Mouse (Mus musculus): Measurements from ENCODE around the gene Trmt2b. TPM values are rescaled to one million over a fixed set of nuclear protein-coding genes. Genes with fewer than 3 reads are reported as not detected.
"Not testable (repeated sequence)": the region's sequence is repeated elsewhere in the genome, so short reads cannot be mapped to it uniquely, and the experiment has no call there.

Gene Trmt2b
- polyA plus RNA-seq, 1 experiment = 9.1 TPM

- no peaks in the 10 kb centered on the region for H3K4me1 ChIP-seq (ENCODE audit: control insufficient read depth, insufficient read depth, low read length)
- H3K4me3 ChIP-seq (replicated peaks; ENCODE audit: extremely low read depth, low read depth, low read length) = no peak overlapping the region
- DNase-seq = no peak
- WGBS = 85% methylated on average over 10 of the region's 10 CpGs
- TF ChIP-seq POLR2A (IDR thresholded peaks at IDR 0.05; ENCODE audit: borderline replicate concordance, extremely low read depth, low read depth, low read length) = no peak
- no peak for TF ChIP-seq CTCF (IDR thresholded peaks at IDR 0.05; ENCODE audit: insufficient read depth, low read length)
Observed at GRCm38 (mm10) chrX:134238266-134238665, 38.5 kb downstream of the Trmt2b start.

GRCm38 (mm10) chrX:134233048-134233447 is 43.7 kb downstream of the Trmt2b start:
- TF ChIP-seq POLR2A (IDR thresholded peaks at IDR 0.05; ENCODE audit: borderline replicate concordance, extremely low read depth, low read depth, low read length) (no peak), CTCF (IDR thresholded peaks at IDR 0.05; ENCODE audit: insufficient read depth, low read length) (no peak)
- Histone ChIP-seq H3K4me3 (replicated peaks; ENCODE audit: extremely low read depth, low read depth, low read length) (no peak overlapping the region), H3K4me1 (ENCODE audit: control insufficient read depth, insufficient read depth, low read length) (no peaks in the 10 kb centered on the region)
- no peak for DNase-seq
- 82% methylated on average over 1 of the region's 1 CpGs for WGBS

- H3K4me1 ChIP-seq (ENCODE audit: control insufficient read depth, insufficient read depth, low read length) = no peaks in the 10 kb centered on the region
- no peak within 1 kb of the TSS for H3K4me3 ChIP-seq (replicated peaks; ENCODE audit: extremely low read depth, low read depth, low read length)
- 70% methylated on average over 4 of the region's 4 CpGs for WGBS
- TF ChIP-seq CTCF (IDR thresholded peaks at IDR 0.05; ENCODE audit: insufficient read depth, low read length) (no peak), POLR2A (IDR thresholded peaks at IDR 0.05; ENCODE audit: borderline replicate concordance, extremely low read depth, low read depth, low read length) (no peak)
- no peak for DNase-seq
Observed at GRCm38 (mm10) chrX:134221856-134222255, 54.9 kb downstream of the Trmt2b start, which contains the start of gene Nox1. Gene Nox1, minus strand, starts transcription at chrX:134221956.

- WGBS = 55% methylated on average over 3 of the region's 3 CpGs
- no peak overlapping the region for H3K4me3 ChIP-seq (replicated peaks; ENCODE audit: extremely low read depth, low read depth, low read length)
- TF ChIP-seq CTCF (IDR thresholded peaks at IDR 0.05; ENCODE audit: insufficient read depth, low read length) (no peak), POLR2A (IDR thresholded peaks at IDR 0.05; ENCODE audit: borderline replicate concordance, extremely low read depth, low read depth, low read length) (no peak)
Observed at GRCm38 (mm10) chrX:134220618-134221017, 56.2 kb downstream of the Trmt2b start.

GRCm38 (mm10) chrX:134218161-134218560 is 58.6 kb downstream of the Trmt2b start:
- WGBS = 74% methylated on average over 4 of the region's 4 CpGs
- H3K4me3 ChIP-seq (replicated peaks; ENCODE audit: extremely low read depth, low read depth, low read length) = no peak overlapping the region
- no peak for TF ChIP-seq POLR2A (IDR thresholded peaks at IDR 0.05; ENCODE audit: borderline replicate concordance, extremely low read depth, low read depth, low read length)
- TF ChIP-seq CTCF (IDR thresholded peaks at IDR 0.05; ENCODE audit: insufficient read depth, low read length) = no peak
- no peak for DNase-seq
- H3K4me1 ChIP-seq (ENCODE audit: control insufficient read depth, insufficient read depth, low read length) = no peaks in the 10 kb centered on the region

More at GRCm38 (mm10) chrX:134220618-134221017, 56.2 kb downstream of the Trmt2b start:
- no peak for DNase-seq
- H3K4me1 ChIP-seq (ENCODE audit: control insufficient read depth, insufficient read depth, low read length) = no peaks in the 10 kb centered on the region

GRCm38 (mm10) chrX:134211151-134211642 is 65.6 kb downstream of the Trmt2b start:
- H3K4me3 ChIP-seq (replicated peaks; ENCODE audit: extremely low read depth, low read depth, low read length) = no peak overlapping the region
- WGBS = 88% methylated on average over 7 of the region's 7 CpGs
- no peak for TF ChIP-seq POLR2A (IDR thresholded peaks at IDR 0.05; ENCODE audit: borderline replicate concordance, extremely low read depth, low read depth, low read length)
- TF ChIP-seq CTCF (IDR thresholded peaks at IDR 0.05; ENCODE audit: insufficient read depth, low read length) = no peak
- H3K4me1 ChIP-seq (ENCODE audit: control insufficient read depth, insufficient read depth, low read length) = no peaks in the 10 kb centered on the region
- no peak for DNase-seq

GRCm38 (mm10) chrX:134208491-134208890 is 68.3 kb downstream of the Trmt2b start:
- TF ChIP-seq CTCF (IDR thresholded peaks at IDR 0.05; ENCODE audit: insufficient read depth, low read length) (no peak), POLR2A (IDR thresholded peaks at IDR 0.05; ENCODE audit: borderline replicate concordance, extremely low read depth, low read depth, low read length) (no peak)
- no peak for DNase-seq
- 82% methylated on average over 2 of the region's 2 CpGs for WGBS
- no peak overlapping the region for H3K4me3 ChIP-seq (replicated peaks; ENCODE audit: extremely low read depth, low read depth, low read length)
- H3K4me1 ChIP-seq (ENCODE audit: control insufficient read depth, insufficient read depth, low read length) = no peaks in the 10 kb centered on the region

- H3K4me1 ChIP-seq (ENCODE audit: control insufficient read depth, insufficient read depth, low read length); DNase-seq; H3K4me3 ChIP-seq (replicated peaks; ENCODE audit: extremely low read depth, low read depth, low read length): not testable (repeated sequence)
- 84% methylated on average over 9 of the region's 9 CpGs for WGBS
Observed at GRCm38 (mm10) chrX:134187201-134187600, 89.6 kb downstream of the Trmt2b start, which contains the start of gene Arl13a. Gene Arl13a, plus strand, starts transcription at chrX:134187501.

- TF ChIP-seq CTCF (IDR thresholded peaks at IDR 0.05; ENCODE audit: insufficient read depth, low read length) (no peak), POLR2A (IDR thresholded peaks at IDR 0.05; ENCODE audit: borderline replicate concordance, extremely low read depth, low read depth, low read length) (no peak)
- H3K4me1 ChIP-seq (ENCODE audit: control insufficient read depth, insufficient read depth, low read length) = no peaks in the 10 kb centered on the region
- no peak overlapping the region for H3K4me3 ChIP-seq (replicated peaks; ENCODE audit: extremely low read depth, low read depth, low read length)
- WGBS = 97% methylated on average over 1 of the region's 1 CpGs
- no peak for DNase-seq
Observed at GRCm38 (mm10) chrX:134174699-134175098, 102.1 kb downstream of the Trmt2b start.

Other genes with a start within 250 kb of the Trmt2b start
- gene Cstf2, start 217.8 kb downstream of the Trmt2b start, polyA plus RNA-seq (2012; rRNA removed) = 10.2 and 12.3 TPM in 2 replicates
- gene Xkrx, start 114.9 kb downstream of the Trmt2b start, polyA plus RNA-seq (2012; rRNA removed) = 0.69 and 4.6 TPM in 2 replicates
- not detected in 2 replicates for gene Arl13a, start 89.5 kb downstream of the Trmt2b start, polyA plus RNA-seq (2012; rRNA removed)
- gene Nox1, start 55.0 kb downstream of the Trmt2b start, polyA plus RNA-seq (2012; rRNA removed) = 0.15 and 0.23 TPM in 2 replicates
- 1.1 and 1.6 TPM in 2 replicates for gene Tmem35a, start 18.2 kb upstream of the Trmt2b start, polyA plus RNA-seq (2012; rRNA removed)
- gene Cenpi, start 31.1 kb upstream of the Trmt2b start, polyA plus RNA-seq (2012; rRNA removed) = 0.12 and 0.32 TPM in 2 replicates
- gene Drp2, start 127.6 kb upstream of the Trmt2b start, polyA plus RNA-seq (2012; rRNA removed) = 0.24 and 0.75 TPM in 2 replicates
- not detected in 2 replicates for gene Taf7l, start 199.5 kb upstream of the Trmt2b start, polyA plus RNA-seq (2012; rRNA removed)

Measured in lung, adult 2 months (tissue).